Mouse (Mus musculus) cerebellum, adult (tissue): ENCODE measurements around the gene Sohlh1.
"Not testable (repeated sequence)": the region's sequence is repeated elsewhere in the genome, so short reads cannot be mapped to it uniquely, and the experiment has no call there.

Source experiments
- ATAC-seq: cut with Nextera tagmentation; 2 replicates; pipeline ENCODE4 v1.9.2; 2017; ENCODE audit warnings: mild to moderate bottlenecking, moderate library complexity, mixed read lengths; ENCODE audit not compliant: insufficient number of reproducible peaks, low FRiP score, low TSS enrichment

The Sohlh1 gene

GRCm38 (mm10) chr2:25844097-25844496 is 3.0 kb downstream of the Sohlh1 start:
- ATAC-seq, result no peak

- no peak for ATAC-seq
Observed at GRCm38 (mm10) chr2:25842758-25843157, 4.3 kb downstream of the Sohlh1 start.

GRCm38 (mm10) chr2:25842161-25842560 is 4.9 kb downstream of the Sohlh1 start:
- ATAC-seq, result no peak

- ATAC-seq, result peak; percentile 64; the same call in 1 of the 2 replicates
Observed at GRCm38 (mm10) chr2:25836291-25836690, 10.8 kb downstream of the Sohlh1 start.

- no peak for ATAC-seq
Observed at GRCm38 (mm10) chr2:25830786-25831185, 16.3 kb downstream of the Sohlh1 start.

- ATAC-seq, result no peak
Observed at GRCm38 (mm10) chr2:25828344-25828947, 18.6 kb downstream of the Sohlh1 start.

- no peak for ATAC-seq
Observed at GRCm38 (mm10) chr2:25824751-25825150, 22.3 kb downstream of the Sohlh1 start.

- ATAC-seq, result no peak
Observed at GRCm38 (mm10) chr2:25822806-25823205, 24.2 kb downstream of the Sohlh1 start, which contains the start of gene Lcn9. Gene Lcn9, plus strand, starts transcription at chr2:25823153.

GRCm38 (mm10) chr2:25815748-25816147 is 31.3 kb downstream of the Sohlh1 start, which contains the start of gene Glt6d1:
Gene Glt6d1, minus strand, starts transcription at chr2:25815848.
- ATAC-seq, result not testable (repeated sequence)

- no peak for ATAC-seq
Observed at GRCm38 (mm10) chr2:25813364-25813763, 33.7 kb downstream of the Sohlh1 start.

- ATAC-seq, result no peak
Observed at GRCm38 (mm10) chr2:25811711-25812110, 35.3 kb downstream of the Sohlh1 start.

GRCm38 (mm10) chr2:25798065-25798464 is 49.0 kb downstream of the Sohlh1 start:
- no peak for ATAC-seq

- ATAC-seq, result no peak
Observed at GRCm38 (mm10) chr2:25797635-25798034, 49.4 kb downstream of the Sohlh1 start.
